Mouse (Mus musculus) bone marrow, adult 2 months (tissue): ENCODE data around the gene Rad1.
A peak's percentile ranks its signal among the peaks of the same experiment; 100 is the strongest.

Experiments used
- CTCF ChIP-seq: fragments of 200-500 bp; IDR thresholded peaks from 2 replicates; pipeline ENCODE4 v1.5.1; 2011; ENCODE audit warnings: low read length, control low read depth; ENCODE audit not compliant: control insufficient read depth, insufficient read depth
- POLR2A ChIP-seq: fragments of 200-500 bp; IDR thresholded peaks from 2 replicates; pipeline ENCODE4 v1.6.1; 2011; ENCODE audit warnings: low read depth, mild to moderate bottlenecking, control low read depth, low read length, borderline replicate concordance; ENCODE audit not compliant: control insufficient read depth

GRCm38 (mm10) chr15:10500838-10501719 lies 15.3 kb downstream of the Rad1 start:
- TF ChIP-seq CTCF: peak; percentile 51
- TF ChIP-seq POLR2A: no peak
